Mouse (Mus musculus) stomach, embryonic 16.5 days (tissue): ENCODE results near the gene Vmn2r12. TPM values are rescaled to one million over a fixed set of nuclear protein-coding genes. Genes with fewer than 3 reads are reported as not detected.
"Not testable (repeated sequence)": the region's sequence is repeated elsewhere in the genome, so short reads cannot be mapped to it uniquely, and the experiment has no call there.

Experiments
- ATAC-seq: fragments of 200-750 bp; cut with Nextera tagmentation; 2 replicates; pipeline ENCODE4 v1.8.0; 2017; ENCODE audit warnings: moderate number of reproducible peaks, moderate TSS enrichment; ENCODE audit not compliant: insufficient read depth, low FRiP score
- H3K27ac ChIP-seq: fragments of 300-500 bp; sonication (generic); 2 replicates; pipeline ENCODE4 v1.5.1; 2014; ENCODE audit warnings: low read length
- H3K27me3 ChIP-seq: fragments of 300-500 bp; sonication (generic); 2 replicates; pipeline ENCODE4 v1.6.1; 2014; ENCODE audit warnings: low read length, control low read depth, mixed read lengths; ENCODE audit not compliant: control insufficient read depth, insufficient read depth
- H3K36me3 ChIP-seq: fragments of 300-500 bp; sonication (generic); 2 replicates; pipeline ENCODE4 v1.6.1; 2014; ENCODE audit warnings: low read length; ENCODE audit not compliant: control insufficient read depth, insufficient read depth
- H3K4me1 ChIP-seq: fragments of 300-500 bp; sonication (generic); 2 replicates; pipeline ENCODE4 v1.6.1; 2014; ENCODE audit warnings: low read length, control low read depth, mixed read lengths; ENCODE audit not compliant: control insufficient read depth, insufficient read depth
- H3K4me2 ChIP-seq: fragments of 300-500 bp; sonication (generic); 2 replicates; pipeline ENCODE4 v1.6.1; 2014; ENCODE audit warnings: low read depth, low read length, mixed read lengths
- H3K4me3 ChIP-seq: fragments of 300-500 bp; sonication (generic); replicated peaks from 2 replicates; pipeline ENCODE4 v1.5.1; 2014; ENCODE audit warnings: mild to moderate bottlenecking, low read length
- H3K9ac ChIP-seq: fragments of 300-500 bp; sonication (generic); 2 replicates; pipeline ENCODE4 v1.6.1; 2014; ENCODE audit warnings: low read length
- H3K9me3 ChIP-seq: fragments of 300-500 bp; sonication (generic); replicated peaks from 2 replicates; pipeline ENCODE4 v1.6.1; 2016; ENCODE audit warnings: low read length, control low read depth; ENCODE audit not compliant: control insufficient read depth
- WGBS: fragments of 180-500 bp; shearing (Covaris S2); extraction: QIAGEN DNeasy Blood & Tissue Kit; methylation state at CpG from one replicate; pipeline ENCODE4 v1.1.7; 2014; 5-methylcytosine and 5-hydroxymethylcytosine counted together
- polyA plus RNA-seq: library from polyadenylated mRNA; unstranded; fragments of >200 nt; fragmentation: Nextera tagmentation; extraction: Ambion mirVana; gene quantifications from 2 replicates; pipeline ENCODE4 v1.2.1, GENCODE M21; 2015

The Vmn2r12 gene
- not detected in 2 replicates for polyA plus RNA-seq

DNA sequence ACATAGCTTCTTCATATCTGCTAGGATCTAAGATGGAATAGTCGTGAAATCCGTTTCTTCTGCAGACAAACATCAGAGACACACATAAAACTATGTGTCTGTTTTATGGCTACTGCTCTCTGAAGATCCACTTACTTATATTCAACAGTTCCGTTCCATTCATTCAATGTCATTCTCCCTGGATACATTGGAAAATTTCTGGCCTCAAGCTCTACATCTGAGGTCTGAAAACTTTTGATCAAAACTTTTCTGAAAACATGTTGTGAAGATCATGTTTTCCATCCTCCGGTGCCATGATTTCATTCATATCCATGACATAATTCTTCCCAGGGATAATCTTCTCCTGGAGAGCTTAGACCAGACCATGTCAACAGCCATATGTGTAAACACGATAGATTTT, at the start of gene Vmn2r12:
TSS of gene Vmn2r12 (minus strand) at position 101 of the 400 bp plus-strand sequence.
- not testable (repeated sequence) for H3K4me1 ChIP-seq, ATAC-seq, H3K27ac ChIP-seq, H3K9ac ChIP-seq, H3K27me3 ChIP-seq, H3K36me3 ChIP-seq, H3K4me3 ChIP-seq, H3K9me3 ChIP-seq, H3K4me2 ChIP-seq
- 82% methylated on average over 5 of the region's 5 CpGs for WGBS

DNA sequence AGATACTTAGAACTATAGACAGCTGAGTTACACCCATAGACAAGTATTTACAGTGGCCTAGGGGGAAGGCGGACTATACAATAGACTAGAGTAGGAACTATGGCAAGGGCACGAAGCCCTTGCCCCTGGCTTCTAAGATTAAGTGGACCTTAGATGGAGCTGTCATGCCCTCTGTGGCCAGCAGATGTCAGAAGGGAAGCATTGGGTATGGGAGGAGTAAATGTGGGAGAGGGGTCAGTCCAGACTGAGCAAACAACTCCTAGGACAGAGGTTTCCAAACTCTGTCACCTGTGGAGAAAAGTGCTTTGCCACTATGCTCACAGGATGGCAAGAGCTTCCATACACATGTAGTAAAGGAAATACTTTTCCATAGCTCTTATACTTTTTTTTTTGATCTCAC, 41.8 kb upstream of the Vmn2r12 start:
- WGBS: 79% methylated on average over 2 of the region's 2 CpGs
- ATAC-seq: no peak
- no peak overlapping the region for H3K27ac ChIP-seq

DNA sequence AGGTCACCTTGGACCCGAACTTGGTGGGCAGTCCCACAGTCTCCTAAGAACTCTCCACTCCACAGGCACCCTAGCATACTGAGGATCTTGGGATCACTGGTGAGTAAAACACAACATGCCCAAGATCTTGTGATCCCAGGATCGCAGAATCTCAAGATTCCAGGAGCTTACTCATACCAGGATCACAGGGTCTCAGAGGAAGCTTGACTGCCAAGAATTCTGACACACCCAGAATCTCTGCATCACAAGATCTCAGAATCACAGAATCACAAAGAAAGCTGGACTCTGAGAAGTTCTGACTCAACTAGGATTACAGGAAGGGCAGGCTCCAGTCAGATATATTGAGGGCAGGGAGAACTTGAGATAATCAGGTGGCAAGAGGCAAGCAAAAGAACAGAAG, 39.0 kb upstream of the Vmn2r12 start:
- H3K36me3 ChIP-seq: no peaks in the 10 kb centered on the region
- no peaks in the 10 kb centered on the region for H3K9me3 ChIP-seq
- H3K9ac ChIP-seq: no peak overlapping the region
- H3K27ac ChIP-seq: no peak overlapping the region
- H3K4me3 ChIP-seq: no peak overlapping the region
- H3K27me3 ChIP-seq: no peaks in the 10 kb centered on the region
- no peaks in the 10 kb centered on the region for H3K4me1 ChIP-seq
- ATAC-seq: no peak
- H3K4me2 ChIP-seq: no peak overlapping the region
- WGBS: 75% methylated on average over 2 of the region's 2 CpGs

More for the DNA sequence above, 41.8 kb upstream of the Vmn2r12 start:
- Histone ChIP-seq H3K9me3 (no peaks in the 10 kb centered on the region), H3K27me3 (no peaks in the 10 kb centered on the region), H3K9ac (no peak overlapping the region), H3K4me3 (no peak overlapping the region), H3K4me2 (no peak overlapping the region), H3K4me1 (no peaks in the 10 kb centered on the region), H3K36me3 (no peaks in the 10 kb centered on the region)

DNA sequence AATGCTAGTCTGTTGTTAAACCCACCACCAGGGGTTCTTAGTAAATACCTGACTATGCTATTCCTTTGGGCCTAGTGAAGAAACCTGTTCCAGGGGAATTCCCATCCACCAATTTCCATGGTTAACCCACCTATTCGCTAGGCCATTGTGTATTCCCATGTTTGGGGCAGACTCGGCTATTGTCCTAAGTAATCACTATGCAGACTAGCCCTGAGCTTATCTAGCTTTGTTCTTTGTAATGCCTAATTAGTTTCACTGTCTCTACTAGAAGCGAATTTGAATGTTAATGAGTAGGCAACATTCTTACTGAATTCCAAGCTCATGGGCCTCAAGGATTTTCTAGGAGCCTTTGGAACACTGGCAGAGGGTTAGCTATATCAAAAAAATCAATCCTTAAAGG, 1.3 kb downstream of the Vmn2r12 start:
- H3K4me1 ChIP-seq, H3K36me3 ChIP-seq, H3K27ac ChIP-seq, H3K9me3 ChIP-seq, H3K9ac ChIP-seq, H3K4me3 ChIP-seq, ATAC-seq, H3K4me2 ChIP-seq, H3K27me3 ChIP-seq: not testable (repeated sequence)
- WGBS: 72% methylated on average over 3 of the region's 3 CpGs

DNA sequence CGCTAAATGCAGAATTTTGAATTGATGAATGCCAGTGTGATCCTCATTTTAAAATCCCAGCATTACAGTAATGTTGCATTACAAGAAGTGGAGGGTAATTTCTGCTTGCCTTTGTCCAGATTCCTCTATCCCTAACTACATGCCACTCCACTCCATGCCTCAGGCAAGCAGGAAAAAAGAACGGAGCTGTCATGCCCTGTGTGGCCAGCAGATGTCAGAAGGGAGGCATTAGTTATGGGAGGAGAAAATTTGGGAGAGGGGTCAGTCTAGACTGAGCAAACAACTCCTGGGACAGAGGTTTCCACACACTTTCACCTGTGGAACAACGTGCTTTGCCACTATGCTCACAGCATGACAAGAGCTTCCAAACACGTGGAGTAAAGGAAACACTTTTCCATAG, 25.7 kb downstream of the Vmn2r12 start:
- H3K36me3 ChIP-seq, H3K27ac ChIP-seq, H3K4me3 ChIP-seq, ATAC-seq, H3K9me3 ChIP-seq, H3K27me3 ChIP-seq, H3K9ac ChIP-seq, H3K4me1 ChIP-seq, H3K4me2 ChIP-seq: not testable (repeated sequence)
- WGBS: 38% methylated on average over 4 of the region's 4 CpGs

DNA sequence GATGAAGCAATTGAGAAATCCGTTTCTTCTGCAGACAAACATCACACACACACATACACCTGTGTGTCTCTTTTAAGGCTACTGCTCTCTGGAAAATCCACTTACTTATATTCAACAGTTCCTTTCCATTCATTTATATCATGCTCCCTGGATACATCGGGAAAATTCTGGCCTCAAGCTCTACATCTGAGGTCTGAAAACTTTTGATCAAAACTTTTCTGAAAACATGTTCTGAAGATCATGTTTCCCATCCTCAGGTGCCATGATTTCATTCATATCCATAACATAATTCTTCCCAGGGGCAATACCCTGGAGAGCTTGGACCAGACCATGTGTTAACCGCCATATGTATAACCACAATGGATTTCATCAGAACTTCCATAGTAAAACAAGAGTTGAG, 38.3 kb downstream of the Vmn2r12 start, which contains the start of gene Vmn2r11:
TSS of gene Vmn2r11 (minus strand) at position 101 of the 400 bp plus-strand sequence.
- H3K4me1 ChIP-seq, H3K4me3 ChIP-seq, H3K9me3 ChIP-seq, H3K9ac ChIP-seq, ATAC-seq, H3K27me3 ChIP-seq, H3K27ac ChIP-seq, H3K36me3 ChIP-seq, H3K4me2 ChIP-seq: not testable (repeated sequence)
- 84% methylated on average over 3 of the region's 3 CpGs for WGBS

DNA sequence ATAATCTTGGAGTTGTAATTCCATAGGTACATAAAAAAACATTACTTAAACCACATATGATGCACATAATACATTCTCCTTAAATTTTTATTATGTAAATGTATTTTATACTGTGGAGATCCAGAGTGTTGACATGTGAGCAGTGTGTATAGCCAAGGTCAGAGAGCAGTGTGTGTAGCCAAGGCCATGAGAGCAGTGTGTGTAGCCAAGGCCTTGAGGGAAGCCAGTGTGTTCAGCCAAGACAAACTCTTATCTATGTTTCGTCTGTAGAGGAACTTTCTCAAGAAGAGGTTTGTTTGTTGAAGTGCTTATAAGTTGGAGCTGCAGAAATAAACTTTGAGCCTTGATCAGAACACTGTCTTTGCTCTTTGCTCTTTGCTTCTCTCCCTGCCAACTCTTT, 42.5 kb downstream of the Vmn2r12 start:
- H3K9me3 ChIP-seq: no peaks in the 10 kb centered on the region
- no peak overlapping the region for H3K4me3 ChIP-seq
- H3K4me2 ChIP-seq: no peak overlapping the region
- ATAC-seq: no peak
- 75% methylated on average over 1 of the region's 1 CpGs for WGBS
- H3K27ac ChIP-seq: no peak overlapping the region
- H3K36me3 ChIP-seq: no peaks in the 10 kb centered on the region
- no peak overlapping the region for H3K9ac ChIP-seq
- H3K4me1 ChIP-seq: no peaks in the 10 kb centered on the region
- no peaks in the 10 kb centered on the region for H3K27me3 ChIP-seq

Other genes starting within 250 kb of the Vmn2r12 start
- gene Vmn2r9, start 245.3 kb downstream of the Vmn2r12 start, polyA plus RNA-seq: not detected in 2 replicates
- not detected in 2 replicates for gene Vmn2r10, start 91.4 kb downstream of the Vmn2r12 start, polyA plus RNA-seq
- not detected in 2 replicates for gene Vmn2r11, start 38.4 kb downstream of the Vmn2r12 start, polyA plus RNA-seq
- not detected in 2 replicates for gene Vmn2r13, start 94.2 kb upstream of the Vmn2r12 start, polyA plus RNA-seq
- not detected in 2 replicates for gene Vmn2r14, start 126.8 kb upstream of the Vmn2r12 start, polyA plus RNA-seq
- not detected in 2 replicates for gene Vmn2r15, start 199.7 kb upstream of the Vmn2r12 start, polyA plus RNA-seq
- gene Vmn2r16, start 232.2 kb upstream of the Vmn2r12 start, polyA plus RNA-seq: not detected in 2 replicates